In the genomic region with DNA sequence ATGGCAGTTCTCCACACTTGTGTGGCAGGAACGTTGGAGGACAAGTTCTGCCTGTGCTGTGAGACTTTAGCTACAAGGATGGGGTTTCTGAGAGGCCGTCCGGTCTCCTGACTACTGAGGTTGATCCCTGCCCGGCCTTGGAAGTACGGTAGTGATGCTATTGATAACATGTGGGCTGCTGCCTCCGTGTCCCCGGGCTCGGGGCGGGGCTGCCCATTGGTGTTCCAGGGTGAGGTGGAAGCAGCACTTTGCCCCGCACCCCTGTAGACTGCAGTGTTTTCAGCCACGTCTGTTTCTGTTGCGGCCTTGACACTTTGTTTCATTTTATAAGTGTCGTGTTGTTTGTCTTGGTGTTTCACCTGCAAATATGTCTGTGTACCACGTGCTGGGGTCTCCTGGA, we compare ENCODE assay signal across 13 mouse cellular contexts. TPM values are rescaled to one million over a fixed set of nuclear protein-coding genes. Genes with fewer than 3 reads are reported as not detected.
DNase-seq lines count a peak whose midpoint lies in the region; ATAC-seq and TF ChIP-seq lines count a peak whose summit lies in the region.
"Had no signal": no experiment of that assay in that cellular context is flagged by ENCODE, and none has a peak within 500 bp of the region (broad histone marks: within the 10 kb centered on the region; RNA-seq: fewer than 3 reads in every experiment).

No protein-coding gene starts in this region.

- no peaks in the 10 kb centered on the region for H3K27me3 ChIP-seq in heart, embryonic 13.5 days (replicated peaks)
- no peaks in the 10 kb centered on the region for H3K27me3 ChIP-seq in lung, postnatal 0 days (replicated peaks; ENCODE audit: insufficient read depth, low read length)
- H3K27me3 ChIP-seq in intestine, embryonic 16.5 days (replicated peaks; ENCODE audit: control insufficient read depth, insufficient read depth, low read length): no peaks in the 10 kb centered on the region
- no peaks in the 10 kb centered on the region for H3K27me3 ChIP-seq in hindbrain, embryonic 10.5 days (ENCODE audit: insufficient read depth, poor library complexity, severe bottlenecking)
- H3K27me3 ChIP-seq: liver, embryonic 15.5 days; midbrain, embryonic 12.5 days; neural tube, embryonic 13.5 days had no signal

- H3K4me1 ChIP-seq in heart, embryonic 13.5 days: peaks cover 63% of the 10 kb centered on the region
- peaks cover 18% of the 10 kb centered on the region; the same call in 1 of the 2 replicates for H3K4me1 ChIP-seq in lung, postnatal 0 days (ENCODE audit: insufficient read depth, low read depth, low read length)
- peaks cover 30% of the 10 kb centered on the region for H3K4me1 ChIP-seq in intestine, embryonic 16.5 days (ENCODE audit: control insufficient read depth, insufficient read depth, low read length)
- peaks cover 21% of the 10 kb centered on the region for H3K4me1 ChIP-seq in hindbrain, embryonic 10.5 days (replicated peaks)

- H3K4me3 ChIP-seq in heart, embryonic 13.5 days: no peak overlapping the region
- no peak overlapping the region for H3K4me3 ChIP-seq in lung, postnatal 0 days (ENCODE audit: low read depth, low read length)
- H3K4me3 ChIP-seq in intestine, embryonic 16.5 days (ENCODE audit: low read length): no peak overlapping the region
- no peak overlapping the region for H3K4me3 ChIP-seq in hindbrain, embryonic 10.5 days
- H3K4me3 ChIP-seq: liver, embryonic 15.5 days; midbrain, embryonic 12.5 days; neural tube, embryonic 13.5 days had no signal

- 0 out of 2 replicates have a peak overlapping the region, but pooled peaks have one; percentile 9 for H3K9ac ChIP-seq in heart, embryonic 13.5 days
- no peak overlapping the region for H3K9ac ChIP-seq in lung, postnatal 0 days (replicated peaks; ENCODE audit: low read depth)
- no peak overlapping the region for H3K9ac ChIP-seq in intestine, embryonic 16.5 days (ENCODE audit: low read depth, low read length)
- H3K9ac ChIP-seq: liver, embryonic 15.5 days; midbrain, embryonic 12.5 days; neural tube, embryonic 13.5 days had no signal

- ATAC-seq in heart, embryonic 13.5 days (ENCODE audit: extremely low read depth, insufficient number of reproducible peaks, low FRiP score, low TSS enrichment): no peak
- ATAC-seq in lung, postnatal 0 days: no peak
- ATAC-seq in intestine, embryonic 16.5 days: peak; percentile 64; the same call in 1 of the 2 replicates

- TF ChIP-seq CTCF in lung, postnatal 0 days (IDR thresholded peaks at IDR 0.05): no peak

- H3K36me3 ChIP-seq in heart, embryonic 13.5 days: peaks cover 25% of the 10 kb centered on the region
- peaks cover 4% of the 10 kb centered on the region; the same call in 1 of the 2 replicates for H3K36me3 ChIP-seq in lung, postnatal 0 days (ENCODE audit: insufficient read depth, low read length)
- no peaks in the 10 kb centered on the region; the same call in 1 of the 2 replicates for H3K36me3 ChIP-seq in intestine, embryonic 16.5 days (ENCODE audit: control insufficient read depth, insufficient read depth, low read length)
- H3K36me3 ChIP-seq in hindbrain, embryonic 10.5 days: peaks cover 32% of the 10 kb centered on the region

- no peak for DNase-seq in heart, postnatal 4 days
- no peak for DNase-seq in lung, postnatal 0 days (ENCODE audit: low spot score)
- DNase-seq in lung, adult 18-20 months: no peak
- no peak for DNase-seq in thymus, postnatal 10 days (ENCODE audit: low spot score in 2 of 2)
- DNase-seq in hindbrain, embryonic 10.5 days (ENCODE audit: low spot score): no peak
- DNase-seq: cerebellum, adult 18-20 months; kidney, adult 18-20 months; right cerebral cortex, adult 18-20 months had no signal

- no peak for TF ChIP-seq EP300 in lung, postnatal 0 days (IDR thresholded peaks at IDR 0.05)

- WGBS in heart, embryonic 13.5 days: 81% methylated on average over 14 of the region's 14 CpGs
- 63% methylated on average over 14 of the region's 14 CpGs for WGBS in lung, postnatal 0 days
- WGBS in intestine, embryonic 16.5 days: 67% methylated on average over 14 of the region's 14 CpGs
- WGBS in hindbrain, embryonic 10.5 days: 92% methylated on average over 14 of the region's 14 CpGs

- peak overlapping the region; percentile 81 for H3K27ac ChIP-seq in heart, embryonic 13.5 days (replicated peaks)
- H3K27ac ChIP-seq in lung, postnatal 0 days (ENCODE audit: low read length): peak overlapping the region; percentile 32; the same call in 1 of the 2 replicates
- peak overlapping the region; percentile 17; the same call in 1 of the 2 replicates for H3K27ac ChIP-seq in intestine, embryonic 16.5 days (ENCODE audit: low read length)
- no peak overlapping the region for H3K27ac ChIP-seq in hindbrain, embryonic 10.5 days
- H3K27ac ChIP-seq: liver, embryonic 15.5 days; midbrain, embryonic 12.5 days; neural tube, embryonic 13.5 days had no signal

- no peak overlapping the region for H3K4me2 ChIP-seq in heart, embryonic 13.5 days
- no peak overlapping the region for H3K4me2 ChIP-seq in lung, postnatal 0 days (replicated peaks; ENCODE audit: low read depth, low read length)
- H3K4me2 ChIP-seq in intestine, embryonic 16.5 days (ENCODE audit: low read depth, low read length): no peak overlapping the region
- H3K4me2 ChIP-seq: liver, embryonic 15.5 days; midbrain, embryonic 12.5 days; neural tube, embryonic 13.5 days had no signal

- no peaks in the 10 kb centered on the region for H3K9me3 ChIP-seq in heart, embryonic 13.5 days
- no peaks in the 10 kb centered on the region for H3K9me3 ChIP-seq in lung, postnatal 0 days (ENCODE audit: low read length)
- no peaks in the 10 kb centered on the region for H3K9me3 ChIP-seq in intestine, embryonic 16.5 days (ENCODE audit: control insufficient read depth, low read length)
- no peaks in the 10 kb centered on the region for H3K9me3 ChIP-seq in hindbrain, embryonic 10.5 days
- H3K9me3 ChIP-seq: liver, embryonic 15.5 days; midbrain, embryonic 12.5 days; neural tube, embryonic 13.5 days had no signal

RNA-seq across cellular contexts. Expression of gene Sec14l1, which starts 21.9 kb away (rescaled TPM):
- 44.5 and 45.3 TPM in 2 replicates for polyA plus RNA-seq in heart, embryonic 13.5 days (2015; fragmentation: Nextera tagmentation; extraction: Ambion mirVana)
- total RNA-seq in heart, postnatal 4 days (2021): 10 to 100 TPM; 78.4 to 81.7 TPM
- 62.2 and 62.4 TPM in 2 replicates for polyA plus RNA-seq in lung, postnatal 0 days (2015; fragmentation: Nextera tagmentation; extraction: Ambion mirVana)
- 28.5 and 29.5 TPM in 2 replicates for polyA plus RNA-seq in intestine, embryonic 16.5 days (2015; fragmentation: Nextera tagmentation; extraction: Ambion mirVana)
- polyA plus RNA-seq in hindbrain, embryonic 10.5 days (2016; fragmentation: Nextera tagmentation; extraction: Ambion mirVana): 57.0 and 58.2 TPM in 2 replicates
